Mouse (Mus musculus): ENCODE results near the gene Ndufaf3. TPM values are rescaled to one million over a fixed set of nuclear protein-coding genes. Genes with fewer than 3 reads are reported as not detected.
"Not testable (repeated sequence)": the region's sequence is repeated elsewhere in the genome, so short reads cannot be mapped to it uniquely, and the experiment has no call there.

The Ndufaf3 gene
- polyA plus RNA-seq (2015; fragmentation: Nextera tagmentation; extraction: Ambion mirVana), result 27.5 and 35.5 TPM in 2 replicates

DNA sequence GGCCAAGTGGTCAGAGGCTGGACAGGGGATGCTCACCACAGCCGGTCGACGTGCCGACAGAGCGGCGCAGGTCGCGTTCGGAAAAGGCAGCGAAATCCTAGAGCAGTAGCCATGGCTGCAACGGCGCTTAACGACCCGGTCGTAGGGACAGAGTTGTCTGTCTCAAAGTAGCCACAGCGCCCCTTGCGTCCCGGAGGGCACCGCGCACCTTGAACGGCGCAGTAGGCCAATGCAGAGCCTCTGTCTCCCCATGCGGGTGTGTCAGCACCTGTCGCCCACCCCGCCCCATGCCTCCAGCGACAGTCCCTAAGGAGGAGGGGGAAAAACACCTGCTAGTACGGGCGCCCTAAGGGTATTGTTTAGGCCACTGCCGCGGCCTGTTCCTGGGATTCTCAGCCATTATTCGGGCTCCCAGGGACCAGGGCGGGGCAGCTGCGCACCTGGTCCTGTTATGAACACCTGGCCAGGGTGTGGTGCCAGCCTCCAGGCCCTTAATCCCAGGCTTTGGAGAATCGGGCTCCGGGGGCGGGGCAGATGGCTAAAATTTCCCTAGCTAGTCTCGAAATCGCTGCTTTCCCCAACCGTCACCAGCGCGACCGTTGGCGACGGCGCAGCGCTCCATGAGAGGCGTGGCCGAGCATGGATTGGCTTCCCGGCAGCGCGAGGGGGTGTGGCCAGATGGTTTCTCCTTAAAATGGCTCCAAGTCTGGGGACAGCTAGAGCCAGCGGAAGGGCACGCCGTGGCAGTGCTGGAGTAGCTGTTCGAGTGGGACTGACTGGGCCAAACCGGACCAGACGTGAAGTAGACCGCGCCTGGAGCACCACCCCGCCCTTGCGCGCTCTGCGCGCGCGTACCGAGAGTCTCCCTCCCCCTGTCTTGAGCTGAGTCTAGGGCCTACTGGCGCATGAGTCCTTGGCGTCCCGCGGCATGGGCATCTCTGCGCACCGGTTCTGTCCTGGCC is at the start of gene Ndufaf3:
Gene Ndufaf3, minus strand, starts transcription at position 620 of the 962 bp plus-strand sequence.
- H3K4me2 ChIP-seq, result peak within 1 kb of the TSS; percentile 100
- peaks cover 52% of the 10 kb centered on the region for H3K36me3 ChIP-seq
- WGBS (ENCODE audit: insufficient replicate concordance), result under 1% methylated on average over 73 of the region's 73 CpGs
- no peaks in the 10 kb centered on the region for H3K9me3 ChIP-seq (replicated peaks)
- H3K4me3 ChIP-seq (replicated peaks), result peak within 1 kb of the TSS; percentile 84
- no peaks in the 10 kb centered on the region for H3K27me3 ChIP-seq
- peak; percentile 93 for DNase-seq
- H3K27ac ChIP-seq, result peak within 1 kb of the TSS; percentile 98
- ATAC-seq (ENCODE audit: low read depth), result peak; percentile 79
- H3K9ac ChIP-seq, result peak within 1 kb of the TSS; percentile 91
- H3K4me1 ChIP-seq (replicated peaks), result peaks cover 73% of the 10 kb centered on the region

DNA sequence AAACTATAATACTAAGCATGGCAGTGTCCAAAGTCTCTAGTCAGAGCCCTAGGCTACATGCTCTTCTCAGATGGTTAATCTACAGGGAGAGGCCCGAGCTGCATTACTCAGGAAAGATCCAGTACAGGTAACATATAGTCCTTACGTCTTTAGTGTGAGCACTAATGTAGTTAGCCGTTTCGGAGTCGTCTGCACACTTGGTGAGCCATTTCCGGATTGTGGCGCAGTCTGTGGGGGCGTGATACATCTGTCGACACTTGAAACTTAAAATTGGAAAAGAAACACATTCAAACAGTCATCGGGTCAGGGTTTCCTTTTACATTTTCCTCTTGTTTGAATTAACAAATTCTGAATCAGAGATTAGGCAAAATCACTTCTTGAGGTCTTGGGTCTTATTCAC is 44.3 kb upstream of the Ndufaf3 start:
- H3K36me3 ChIP-seq, result peaks cover 94% of the 10 kb centered on the region
- WGBS (ENCODE audit: insufficient replicate concordance), result 93% methylated on average over 10 of the region's 10 CpGs

DNA sequence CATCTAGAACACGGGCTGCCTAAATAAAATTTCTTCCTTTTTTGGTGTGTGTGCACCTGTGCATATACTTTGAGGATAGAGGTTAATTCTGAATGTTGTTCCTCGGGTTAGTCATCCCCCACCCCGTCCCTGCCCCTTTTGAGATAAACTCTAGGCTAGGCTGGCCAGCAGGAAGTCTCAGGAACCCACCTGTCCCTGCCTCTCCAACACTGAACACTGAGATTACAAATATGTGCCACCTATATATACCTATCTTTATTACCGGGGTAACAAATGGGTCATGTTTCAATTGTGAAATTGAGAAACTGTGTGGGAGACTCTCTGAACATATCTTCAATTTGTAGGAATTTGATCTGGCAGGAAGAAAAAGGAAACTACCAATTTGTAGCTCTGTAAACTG is 41.7 kb upstream of the Ndufaf3 start:
- no peak overlapping the region for H3K4me3 ChIP-seq (replicated peaks)
- peaks cover 98% of the 10 kb centered on the region for H3K36me3 ChIP-seq
- no peak overlapping the region for H3K9ac ChIP-seq
- DNase-seq, result no peak
- H3K4me2 ChIP-seq, result no peak overlapping the region
- no peak overlapping the region for H3K27ac ChIP-seq
- 65% methylated on average over 4 of the region's 4 CpGs for WGBS (ENCODE audit: insufficient replicate concordance)
- H3K4me1 ChIP-seq (replicated peaks), result peaks cover 14% of the 10 kb centered on the region
- ATAC-seq (ENCODE audit: low read depth), result no peak
- no peaks in the 10 kb centered on the region for H3K27me3 ChIP-seq
- H3K9me3 ChIP-seq (replicated peaks), result no peaks in the 10 kb centered on the region

More for the DNA sequence above, 44.3 kb upstream of the Ndufaf3 start:
- H3K4me3 ChIP-seq (replicated peaks), result no peak overlapping the region
- no peak overlapping the region for H3K4me2 ChIP-seq
- DNase-seq (no peak), ATAC-seq (ENCODE audit: low read depth) (no peak)
- no peaks in the 10 kb centered on the region for H3K27me3 ChIP-seq
- H3K9ac ChIP-seq, result no peak overlapping the region
- H3K27ac ChIP-seq, result no peak overlapping the region
- no peaks in the 10 kb centered on the region for H3K9me3 ChIP-seq (replicated peaks)
- H3K4me1 ChIP-seq (replicated peaks), result peaks cover 14% of the 10 kb centered on the region

DNA sequence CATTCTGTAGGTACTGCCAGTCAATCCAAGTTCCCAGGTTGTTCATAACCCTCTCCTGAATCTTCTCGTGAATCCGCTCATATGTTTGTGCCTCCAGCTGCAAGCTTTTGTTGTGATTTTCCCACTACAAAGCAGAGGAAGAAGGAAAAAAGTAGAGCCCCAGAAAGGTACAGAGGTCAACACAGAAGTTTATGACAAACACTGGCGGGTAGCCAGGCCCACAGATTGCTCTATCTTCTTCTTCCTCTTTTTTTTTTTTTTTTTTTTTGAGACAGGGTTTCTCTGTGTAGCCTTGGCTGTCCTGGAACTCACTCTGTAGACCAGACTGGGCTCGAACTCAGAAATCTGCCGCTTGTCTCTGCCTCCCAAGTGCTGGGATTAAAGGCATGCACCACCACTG is 40.7 kb upstream of the Ndufaf3 start:
- Histone ChIP-seq H3K4me1 (replicated peaks) (peaks cover 14% of the 10 kb centered on the region), H3K36me3 (peaks cover 98% of the 10 kb centered on the region)
- WGBS (ENCODE audit: insufficient replicate concordance), result 80% methylated on average over 5 of the region's 5 CpGs
- H3K27ac ChIP-seq; ATAC-seq (ENCODE audit: low read depth); H3K4me3 ChIP-seq (replicated peaks); H3K9ac ChIP-seq; H3K27me3 ChIP-seq; H3K9me3 ChIP-seq (replicated peaks); H3K4me2 ChIP-seq; DNase-seq: not testable (repeated sequence)

DNA sequence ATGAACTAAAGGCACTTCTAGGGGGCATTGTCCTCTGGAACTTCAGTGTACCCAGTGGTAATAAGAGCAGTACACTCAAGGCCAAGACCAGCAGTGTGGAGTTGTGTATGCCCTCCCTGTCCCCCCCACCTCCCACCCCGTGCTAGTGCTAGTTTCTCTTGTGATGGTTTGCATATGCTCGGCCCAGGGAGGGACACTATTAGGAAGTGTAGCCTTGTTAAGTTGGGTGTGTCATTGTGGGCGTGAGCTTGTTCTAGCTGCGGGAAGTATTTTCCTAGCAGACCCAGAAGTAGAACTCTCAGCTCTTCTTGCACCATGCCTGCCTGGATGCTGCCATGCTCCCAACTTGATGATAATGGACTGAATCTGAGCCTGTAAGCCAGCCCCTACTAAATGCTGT is 34.8 kb upstream of the Ndufaf3 start:
- Histone ChIP-seq H3K9me3 (replicated peaks) (no peaks in the 10 kb centered on the region), H3K27ac (no peak overlapping the region), H3K4me2 (no peak overlapping the region), H3K27me3 (peaks cover 6% of the 10 kb centered on the region), H3K9ac (no peak overlapping the region), H3K4me3 (replicated peaks) (no peak overlapping the region), H3K4me1 (replicated peaks) (peaks cover 14% of the 10 kb centered on the region), H3K36me3 (peaks cover 44% of the 10 kb centered on the region)
- ATAC-seq (ENCODE audit: low read depth) (no peak), DNase-seq (no peak)
- WGBS (ENCODE audit: insufficient replicate concordance), result 60% methylated on average over 4 of the region's 4 CpGs

DNA sequence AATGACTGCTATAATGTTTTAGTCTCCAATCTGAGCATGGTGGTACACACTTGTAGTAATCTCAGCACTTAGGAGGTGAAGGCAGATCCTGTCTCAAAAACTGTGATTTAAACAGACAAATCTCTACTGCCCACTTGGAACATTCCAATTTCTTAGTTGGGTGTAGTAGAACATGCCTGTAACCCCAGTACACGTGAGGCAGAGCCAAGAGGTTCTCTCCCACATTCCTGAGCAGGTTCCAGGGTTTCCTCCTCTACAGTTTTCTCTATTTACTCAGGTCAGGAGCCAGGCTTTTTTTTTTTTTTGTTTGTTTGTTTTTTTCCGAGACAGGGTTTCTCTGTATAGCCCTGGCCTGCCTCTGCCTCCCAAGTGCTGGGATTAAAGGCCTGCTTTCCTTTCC is 32.8 kb upstream of the Ndufaf3 start:
- Histone ChIP-seq H3K4me1 (replicated peaks) (peaks cover 24% of the 10 kb centered on the region), H3K9ac (no peak overlapping the region), H3K9me3 (replicated peaks) (no peaks in the 10 kb centered on the region), H3K36me3 (peaks cover 26% of the 10 kb centered on the region), H3K4me3 (replicated peaks) (no peak overlapping the region), H3K27me3 (peaks cover 9% of the 10 kb centered on the region), H3K27ac (no peak overlapping the region), H3K4me2 (no peak overlapping the region)
- 63% methylated on average over 2 of the region's 2 CpGs for WGBS (ENCODE audit: insufficient replicate concordance)
- DNase-seq (no peak), ATAC-seq (ENCODE audit: low read depth) (no peak)

DNA sequence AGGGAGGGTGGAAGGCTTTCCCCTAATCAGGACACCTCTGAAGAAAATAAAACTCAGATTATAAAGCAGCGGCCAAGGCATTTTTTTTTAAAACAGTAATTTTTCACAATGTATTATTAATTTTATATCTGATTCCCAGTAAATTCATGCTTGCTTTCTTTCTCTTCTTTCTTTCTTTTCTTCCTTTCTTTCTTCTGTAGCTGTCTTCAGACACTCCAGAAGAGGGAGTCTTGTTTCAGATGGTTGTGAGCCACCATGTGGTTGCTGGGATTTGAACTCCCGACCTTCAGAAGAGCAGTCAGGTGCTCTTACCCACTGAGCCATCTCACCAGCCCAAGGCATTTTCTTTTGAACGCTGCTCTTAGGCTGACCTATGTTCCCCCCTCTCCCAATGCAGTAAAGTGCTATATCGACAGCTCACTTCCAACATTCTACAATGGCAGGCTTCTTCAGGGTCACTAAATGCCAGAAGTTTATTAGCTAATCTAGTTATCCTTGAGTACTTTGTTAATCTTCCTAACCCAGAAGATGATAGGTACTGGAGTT is 31.9 kb upstream of the Ndufaf3 start:
- H3K27ac ChIP-seq, result no peak overlapping the region
- WGBS (ENCODE audit: insufficient replicate concordance), result 62% methylated on average over 4 of the region's 4 CpGs
- H3K36me3 ChIP-seq, result peaks cover 17% of the 10 kb centered on the region
- peaks cover 9% of the 10 kb centered on the region for H3K27me3 ChIP-seq
- no peak overlapping the region for H3K4me2 ChIP-seq
- peaks cover 24% of the 10 kb centered on the region for H3K4me1 ChIP-seq (replicated peaks)
- H3K9me3 ChIP-seq (replicated peaks), result no peaks in the 10 kb centered on the region
- H3K9ac ChIP-seq, result no peak overlapping the region
- no peak for ATAC-seq (ENCODE audit: low read depth)
- no peak overlapping the region for H3K4me3 ChIP-seq (replicated peaks)
- no peak for DNase-seq

DNA sequence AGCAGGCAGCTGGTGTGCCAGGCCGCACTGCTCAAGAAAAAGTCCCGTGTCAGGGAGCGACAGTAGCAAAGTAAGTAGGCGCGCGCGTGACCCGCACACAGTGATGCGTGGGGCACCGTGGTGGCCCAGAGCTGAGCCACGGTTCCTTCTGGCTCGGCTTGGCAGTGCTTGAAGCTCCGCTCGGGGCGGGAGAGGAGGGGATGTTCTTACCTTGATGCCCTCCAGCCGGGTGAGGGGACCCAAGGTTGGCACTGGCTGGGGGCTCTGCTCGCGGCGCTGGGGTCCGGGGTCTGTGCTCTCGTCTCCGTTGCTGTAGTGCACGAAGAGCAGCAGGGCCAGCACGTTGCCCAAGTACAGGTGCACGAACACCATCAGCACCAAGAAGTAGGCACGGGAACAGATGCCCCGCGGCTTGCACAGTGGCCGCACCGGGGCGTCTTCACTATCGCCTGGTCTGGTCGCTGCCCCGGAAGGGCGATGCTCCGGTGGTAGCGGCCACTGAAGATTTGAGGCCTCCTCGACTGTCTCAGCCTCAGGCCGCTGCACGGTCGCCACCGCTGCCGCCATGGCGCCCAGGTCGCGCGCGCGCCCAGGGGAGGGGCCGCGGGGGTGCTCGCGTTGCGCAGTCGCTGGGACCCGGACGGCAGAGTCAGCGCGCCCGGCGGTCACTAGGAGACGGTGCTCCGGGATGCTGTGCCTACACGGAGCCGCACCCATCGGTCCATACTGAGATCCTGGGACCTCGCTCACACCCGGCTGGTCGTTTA is 29.9 kb upstream of the Ndufaf3 start, which contains the start of gene P4htm:
Gene P4htm, minus strand, starts transcription at position 670 of the 767 bp plus-strand sequence.
- H3K9ac ChIP-seq, result peak within 1 kb of the TSS; percentile 52
- no peak for DNase-seq
- no peak within 1 kb of the TSS for H3K27ac ChIP-seq
- peaks cover 9% of the 10 kb centered on the region for H3K27me3 ChIP-seq
- peak within 1 kb of the TSS; percentile 68 for H3K4me3 ChIP-seq (replicated peaks)
- peaks cover 24% of the 10 kb centered on the region for H3K4me1 ChIP-seq (replicated peaks)
- peak within 1 kb of the TSS; percentile 82 for H3K4me2 ChIP-seq
- no peaks in the 10 kb centered on the region for H3K36me3 ChIP-seq
- WGBS (ENCODE audit: insufficient replicate concordance), result 6% methylated on average over 69 of the region's 69 CpGs
- ATAC-seq (ENCODE audit: low read depth), result peak; percentile 66
- H3K9me3 ChIP-seq (replicated peaks), result no peaks in the 10 kb centered on the region

DNA sequence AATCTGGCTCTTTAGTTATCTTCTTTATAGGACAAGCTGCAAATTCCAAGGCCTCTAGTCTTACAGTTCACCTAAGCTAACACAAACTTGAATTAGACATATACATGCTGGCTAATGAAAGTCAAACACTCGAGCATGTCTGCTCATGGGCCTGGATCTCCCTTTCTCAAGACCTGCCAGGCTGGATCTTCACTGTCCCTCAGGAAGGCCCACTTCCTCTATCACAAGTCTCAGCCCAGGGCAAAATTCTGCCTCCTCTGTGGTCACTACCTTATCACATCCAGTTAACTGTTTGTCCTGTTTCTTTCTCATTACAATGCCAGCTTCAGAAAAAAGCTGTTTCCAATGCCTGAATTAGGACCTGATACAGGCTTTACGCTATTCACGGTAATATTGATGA is 27.1 kb upstream of the Ndufaf3 start:
- H3K27ac ChIP-seq, result no peak overlapping the region
- peaks cover 21% of the 10 kb centered on the region for H3K4me1 ChIP-seq (replicated peaks)
- H3K36me3 ChIP-seq, result no peaks in the 10 kb centered on the region
- no peak overlapping the region for H3K4me3 ChIP-seq (replicated peaks)
- H3K9me3 ChIP-seq (replicated peaks), result no peaks in the 10 kb centered on the region
- DNase-seq (no peak), ATAC-seq (ENCODE audit: low read depth) (no peak)
- H3K9ac ChIP-seq, result no peak overlapping the region
- peaks cover 9% of the 10 kb centered on the region for H3K27me3 ChIP-seq
- no peak overlapping the region for H3K4me2 ChIP-seq
- WGBS (ENCODE audit: insufficient replicate concordance), result 23% methylated on average over 3 of the region's 3 CpGs

DNA sequence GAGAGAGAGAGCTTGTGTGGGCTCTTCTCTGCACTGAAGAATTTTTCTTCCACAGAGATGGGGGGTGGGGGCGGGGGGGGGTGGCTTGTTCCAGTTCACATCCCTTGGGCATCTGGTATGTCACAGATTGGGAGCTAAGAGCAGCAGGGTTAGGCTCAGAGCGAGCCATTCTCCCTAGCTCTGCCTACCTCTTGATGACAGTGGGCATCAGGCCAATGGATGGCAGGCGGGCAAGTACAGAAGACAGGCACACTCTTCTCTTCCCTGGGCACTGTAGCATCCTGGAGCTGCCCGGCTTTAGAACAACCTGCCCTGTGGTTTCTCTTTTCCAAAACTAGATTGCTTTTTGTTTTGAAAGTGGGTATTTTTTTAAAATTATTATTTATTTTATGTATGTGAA is 24.2 kb upstream of the Ndufaf3 start:
- peaks cover 19% of the 10 kb centered on the region for H3K4me1 ChIP-seq (replicated peaks)
- no peaks in the 10 kb centered on the region for H3K27me3 ChIP-seq
- H3K9ac ChIP-seq, result no peak overlapping the region
- no peak overlapping the region for H3K4me2 ChIP-seq
- no peaks in the 10 kb centered on the region for H3K9me3 ChIP-seq (replicated peaks)
- WGBS (ENCODE audit: insufficient replicate concordance), result 67% methylated on average over 4 of the region's 4 CpGs
- H3K36me3 ChIP-seq, result no peaks in the 10 kb centered on the region
- H3K4me3 ChIP-seq (replicated peaks), result no peak overlapping the region
- ATAC-seq (ENCODE audit: low read depth), result no peak
- DNase-seq, result no peak
- no peak overlapping the region for H3K27ac ChIP-seq

DNA sequence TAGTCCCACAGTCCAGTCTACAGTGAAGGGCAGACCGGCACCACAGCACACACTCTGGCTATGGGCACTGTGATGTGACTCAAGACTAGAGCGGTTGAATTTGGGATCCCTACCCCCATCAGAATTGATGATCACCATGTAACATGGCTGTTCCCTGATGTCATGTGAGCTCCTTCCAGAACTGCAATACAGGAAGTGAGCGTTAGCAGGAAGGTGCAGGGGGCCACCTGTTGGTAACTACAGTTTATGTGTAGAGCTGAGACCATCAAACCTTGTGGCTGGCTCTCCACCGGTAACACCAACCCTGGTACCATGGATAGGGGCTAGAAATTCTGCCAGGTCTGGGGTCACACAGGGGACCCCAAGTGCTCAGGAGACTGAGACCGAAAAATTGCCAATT is 22.0 kb upstream of the Ndufaf3 start:
- no peak overlapping the region for H3K4me2 ChIP-seq
- WGBS (ENCODE audit: insufficient replicate concordance), result 62% methylated on average over 5 of the region's 5 CpGs
- no peak overlapping the region for H3K4me3 ChIP-seq (replicated peaks)
- no peak overlapping the region for H3K27ac ChIP-seq
- H3K36me3 ChIP-seq, result no peaks in the 10 kb centered on the region
- DNase-seq (no peak), ATAC-seq (ENCODE audit: low read depth) (no peak)
- H3K9ac ChIP-seq, result no peak overlapping the region
- no peaks in the 10 kb centered on the region for H3K27me3 ChIP-seq
- H3K9me3 ChIP-seq (replicated peaks), result no peaks in the 10 kb centered on the region
- H3K4me1 ChIP-seq (replicated peaks), result peaks cover 14% of the 10 kb centered on the region

All from liver, embryonic 13.5 days (tissue).